Mouse (Mus musculus): Measurements from ENCODE around the gene Nipa2.
A peak's percentile ranks its signal among the peaks of the same experiment; 100 is the strongest.

Nipa2 gene

GRCm38 (mm10) chr7:55962004-55962908 lies at the start of gene Nipa2:
Gene Nipa2, minus strand, starts transcription at chr7:55962476.
- DNase-seq (ENCODE audit: extremely low read depth, insufficient read length, low spot score), result peak; percentile 94

- no peak for DNase-seq (ENCODE audit: extremely low read depth, insufficient read length, low spot score)
Observed at GRCm38 (mm10) chr7:56011018-56011333, 48.7 kb upstream of the Nipa2 start.

- DNase-seq (ENCODE audit: extremely low read depth, insufficient read length, low spot score), result no peak
Observed at GRCm38 (mm10) chr7:56010318-56011017, 48.2 kb upstream of the Nipa2 start.

GRCm38 (mm10) chr7:55998997-55999396 lies 36.7 kb upstream of the Nipa2 start:
- DNase-seq (ENCODE audit: extremely low read depth, insufficient read length, low spot score), result no peak

- DNase-seq (ENCODE audit: extremely low read depth, insufficient read length, low spot score), result no peak
Observed at GRCm38 (mm10) chr7:55995013-55995412, 32.7 kb upstream of the Nipa2 start.

GRCm38 (mm10) chr7:55991858-55992257 lies 29.6 kb upstream of the Nipa2 start:
- DNase-seq (ENCODE audit: extremely low read depth, insufficient read length, low spot score), result no peak

GRCm38 (mm10) chr7:55991129-55991528 lies 28.9 kb upstream of the Nipa2 start:
- no peak for DNase-seq (ENCODE audit: extremely low read depth, insufficient read length, low spot score)

- DNase-seq (ENCODE audit: extremely low read depth, insufficient read length, low spot score), result peak; percentile 14
Observed at GRCm38 (mm10) chr7:55986526-55987214, 24.4 kb upstream of the Nipa2 start.

GRCm38 (mm10) chr7:55984754-55985153 lies 22.5 kb upstream of the Nipa2 start:
- DNase-seq (ENCODE audit: extremely low read depth, insufficient read length, low spot score), result peak; percentile 14

GRCm38 (mm10) chr7:55983107-55983506 lies 20.8 kb upstream of the Nipa2 start:
- no peak for DNase-seq (ENCODE audit: extremely low read depth, insufficient read length, low spot score)

GRCm38 (mm10) chr7:55982010-55982700 lies 19.9 kb upstream of the Nipa2 start:
- no peak for DNase-seq (ENCODE audit: extremely low read depth, insufficient read length, low spot score)

- DNase-seq (ENCODE audit: extremely low read depth, insufficient read length, low spot score), result no peak
Observed at GRCm38 (mm10) chr7:55981511-55981910, 19.2 kb upstream of the Nipa2 start.

GRCm38 (mm10) chr7:55974429-55974828 lies 12.2 kb upstream of the Nipa2 start:
- no peak for DNase-seq (ENCODE audit: extremely low read depth, insufficient read length, low spot score)

- no peak for DNase-seq (ENCODE audit: extremely low read depth, insufficient read length, low spot score)
Observed at GRCm38 (mm10) chr7:55969415-55969814, 7.1 kb upstream of the Nipa2 start.

GRCm38 (mm10) chr7:55968258-55968901 lies 6.1 kb upstream of the Nipa2 start:
- no peak for DNase-seq (ENCODE audit: extremely low read depth, insufficient read length, low spot score)

GRCm38 (mm10) chr7:55966866-55967460 lies 4.7 kb upstream of the Nipa2 start:
- no peak for DNase-seq (ENCODE audit: extremely low read depth, insufficient read length, low spot score)

GRCm38 (mm10) chr7:55960506-55960905 lies 1.8 kb downstream of the Nipa2 start:
- DNase-seq (ENCODE audit: extremely low read depth, insufficient read length, low spot score), result no peak

GRCm38 (mm10) chr7:55959801-55960200 lies 2.5 kb downstream of the Nipa2 start:
- DNase-seq (ENCODE audit: extremely low read depth, insufficient read length, low spot score), result no peak

- DNase-seq (ENCODE audit: extremely low read depth, insufficient read length, low spot score), result no peak
Observed at GRCm38 (mm10) chr7:55957916-55958315, 4.4 kb downstream of the Nipa2 start.

GRCm38 (mm10) chr7:55957178-55957577 lies 5.1 kb downstream of the Nipa2 start:
- no peak for DNase-seq (ENCODE audit: extremely low read depth, insufficient read length, low spot score)
